Mouse (Mus musculus): ENCODE data around the gene Sycp1. TPM values are rescaled to one million over a fixed set of nuclear protein-coding genes. Genes with fewer than 3 reads are reported as not detected.

Gene Sycp1
- total RNA-seq, 2 experiments from 2014 or later: not detected

Other genes starting within 250 kb of the Sycp1 start
- 10 to 100 TPM; 52.5 to 66.4 TPM for gene Tspan2, start 201.6 kb downstream of the Sycp1 start, total RNA-seq (2021)
- not detected for gene Tshb, start 153.4 kb downstream of the Sycp1 start, total RNA-seq (2021)
- gene Nr1h5, start 28.0 kb upstream of the Sycp1 start, total RNA-seq (2021): not detected
- gene Sike1, start 59.6 kb upstream of the Sycp1 start, total RNA-seq (2021): 10 to 100 TPM; 64.1 to 65.3 TPM
- gene Csde1, start 84.3 kb upstream of the Sycp1 start, total RNA-seq (2021): 100 to 1,000 TPM; 228 to 240 TPM
- 10 to 100 TPM; 50.5 to 65.4 TPM for gene Nras, start 122.2 kb upstream of the Sycp1 start, total RNA-seq (2021)
- gene Ampd1, start 137.9 kb upstream of the Sycp1 start, total RNA-seq (2021): not detected
- under 1 TPM; 0.17 to 0.20 TPM for gene Dennd2c, start 166.5 kb upstream of the Sycp1 start, total RNA-seq (2021)
- gene Bcas2, start 235.6 kb upstream of the Sycp1 start, total RNA-seq (2021): 10 to 100 TPM; 63.9 to 65.8 TPM